Mouse (Mus musculus) hindbrain, embryonic 15.5 days (tissue): ENCODE data around the gene Dctn2. TPM values are rescaled to one million over a fixed set of nuclear protein-coding genes. Genes with fewer than 3 reads are reported as not detected.

Source experiments
- ATAC-seq: fragments of 200-750 bp; cut with Nextera tagmentation; 2 replicates; pipeline ENCODE4 v1.8.0; 2017; ENCODE audit warnings: low read depth, moderate number of reproducible peaks, moderate TSS enrichment; ENCODE audit not compliant: low FRiP score
- H3K27ac ChIP-seq: fragments of 300-500 bp; sonication (generic); replicated peaks from 2 replicates; pipeline ENCODE4 v1.5.1; 2015; ENCODE audit warnings: mild to moderate bottlenecking, inconsistent platforms
- H3K27me3 ChIP-seq: fragments of 300-500 bp; sonication (generic); 2 replicates; pipeline ENCODE4 v1.6.1; 2015; ENCODE audit warnings: control low read depth, inconsistent platforms
- H3K36me3 ChIP-seq: fragments of 300-500 bp; sonication (generic); 2 replicates; pipeline ENCODE4 v1.6.1; 2015; ENCODE audit warnings: control low read depth, inconsistent platforms
- H3K4me1 ChIP-seq: fragments of 300-500 bp; sonication (generic); replicated peaks from 2 replicates; pipeline ENCODE4 v1.6.1; 2015; ENCODE audit warnings: control low read depth, inconsistent platforms
- H3K4me2 ChIP-seq: fragments of 300-500 bp; sonication (generic); 2 replicates; pipeline ENCODE4 v1.6.1; 2015; ENCODE audit warnings: moderate library complexity, mild to moderate bottlenecking, inconsistent platforms
- H3K4me3 ChIP-seq: fragments of 300-500 bp; sonication (generic); 2 replicates; pipeline ENCODE4 v1.5.1; 2015; ENCODE audit warnings: mild to moderate bottlenecking, inconsistent platforms
- H3K9ac ChIP-seq: fragments of 300-500 bp; sonication (generic); 2 replicates; pipeline ENCODE4 v1.6.1; 2015; ENCODE audit warnings: inconsistent platforms
- H3K9me3 ChIP-seq: fragments of 300-500 bp; sonication (generic); 2 replicates; pipeline ENCODE4 v1.6.1; 2016; ENCODE audit warnings: control low read depth, inconsistent platforms
- WGBS: fragments of 180-500 bp; shearing (Covaris S2); methylation state at CpG from one replicate; pipeline ENCODE4 v1.1.7; 2015; 5-methylcytosine and 5-hydroxymethylcytosine counted together
- polyA plus RNA-seq: library from polyadenylated mRNA; unstranded; fragments of >200 nt; fragmentation: Nextera tagmentation; extraction: Ambion mirVana; gene quantifications from 2 replicates; pipeline ENCODE4 v1.2.1, GENCODE M21; 2015

Gene Dctn2
- polyA plus RNA-seq, 1 experiment from 2014 or later = 350 TPM

GRCm38 (mm10) chr10:127236541-127236940 is 29.6 kb upstream of the Dctn2 start:
- peaks cover 74% of the 10 kb centered on the region for H3K36me3 ChIP-seq
- ATAC-seq = no peak; the same call in 1 of the 2 replicates
- H3K9ac ChIP-seq = no peak overlapping the region
- H3K27me3 ChIP-seq = no peaks in the 10 kb centered on the region
- 33% methylated on average over 9 of the region's 9 CpGs for WGBS
- no peaks in the 10 kb centered on the region for H3K4me1 ChIP-seq
- no peaks in the 10 kb centered on the region for H3K9me3 ChIP-seq
- no peak overlapping the region for H3K4me3 ChIP-seq
- no peak overlapping the region for H3K27ac ChIP-seq
- H3K4me2 ChIP-seq = no peak overlapping the region

- no peak overlapping the region for H3K27ac ChIP-seq
- no peaks in the 10 kb centered on the region for H3K27me3 ChIP-seq
- H3K36me3 ChIP-seq = peaks cover 77% of the 10 kb centered on the region
- H3K4me3 ChIP-seq = no peak overlapping the region
- ATAC-seq = no peak
- no peak overlapping the region for H3K4me2 ChIP-seq
- H3K4me1 ChIP-seq = no peaks in the 10 kb centered on the region
- WGBS = 68% methylated on average over 18 of the region's 18 CpGs
- no peak overlapping the region for H3K9ac ChIP-seq
- H3K9me3 ChIP-seq = no peaks in the 10 kb centered on the region
Measured at GRCm38 (mm10) chr10:127238241-127238824, 27.8 kb upstream of the Dctn2 start.

GRCm38 (mm10) chr10:127250810-127251209 is 15.4 kb upstream of the Dctn2 start:
- 91% methylated on average over 5 of the region's 5 CpGs for WGBS

GRCm38 (mm10) chr10:127255625-127256345 is 10.4 kb upstream of the Dctn2 start:
- Histone ChIP-seq H3K4me1 (peaks cover 51% of the 10 kb centered on the region), H3K4me2 (peak overlapping the region; percentile 32), H3K9me3 (no peaks in the 10 kb centered on the region), H3K27ac (no peak overlapping the region), H3K4me3 (no peak overlapping the region), H3K9ac (no peak overlapping the region), H3K36me3 (peaks cover 2% of the 10 kb centered on the region; the same call in 1 of the 2 replicates), H3K27me3 (no peaks in the 10 kb centered on the region)
- ATAC-seq = peak; percentile 36; the same call in 1 of the 2 replicates
- 23% methylated on average over 14 of the region's 14 CpGs for WGBS

More at GRCm38 (mm10) chr10:127250810-127251209, 15.4 kb upstream of the Dctn2 start:
- H3K9me3 ChIP-seq = no peaks in the 10 kb centered on the region
- peaks cover 19% of the 10 kb centered on the region for H3K36me3 ChIP-seq
- no peak overlapping the region for H3K27ac ChIP-seq
- H3K4me3 ChIP-seq = no peak overlapping the region
- H3K9ac ChIP-seq = no peak overlapping the region
- no peak overlapping the region for H3K4me2 ChIP-seq
- H3K4me1 ChIP-seq = peaks cover 2% of the 10 kb centered on the region; the same call in 1 of the 2 replicates
- ATAC-seq = no peak
- H3K27me3 ChIP-seq = no peaks in the 10 kb centered on the region

GRCm38 (mm10) chr10:127257790-127258189 is 8.4 kb upstream of the Dctn2 start:
- no peak for ATAC-seq

GRCm38 (mm10) chr10:127258489-127258888 is 7.7 kb upstream of the Dctn2 start:
- 76% methylated on average over 8 of the region's 8 CpGs for WGBS
- Histone ChIP-seq H3K9me3 (no peaks in the 10 kb centered on the region), H3K27ac (no peak overlapping the region), H3K4me1 (peaks cover 64% of the 10 kb centered on the region), H3K27me3 (no peaks in the 10 kb centered on the region), H3K4me2 (peak overlapping the region; percentile 64), H3K36me3 (peaks cover 2% of the 10 kb centered on the region; the same call in 1 of the 2 replicates), H3K4me3 (peak overlapping the region; percentile 64; the same call in 1 of the 2 replicates), H3K9ac (no peak overlapping the region)
- ATAC-seq = no peak

More at GRCm38 (mm10) chr10:127257790-127258189, 8.4 kb upstream of the Dctn2 start:
- H3K4me1 ChIP-seq = peaks cover 60% of the 10 kb centered on the region
- no peaks in the 10 kb centered on the region for H3K27me3 ChIP-seq
- peaks cover 2% of the 10 kb centered on the region; the same call in 1 of the 2 replicates for H3K36me3 ChIP-seq
- H3K4me3 ChIP-seq = no peak overlapping the region
- H3K9ac ChIP-seq = no peak overlapping the region
- H3K27ac ChIP-seq = no peak overlapping the region
- no peak overlapping the region for H3K4me2 ChIP-seq
- WGBS = 86% methylated on average over 6 of the region's 6 CpGs
- H3K9me3 ChIP-seq = no peaks in the 10 kb centered on the region

- no peak for ATAC-seq
- 51% methylated on average over 15 of the region's 15 CpGs for WGBS
- H3K27me3 ChIP-seq = no peaks in the 10 kb centered on the region
- peak overlapping the region; percentile 70 for H3K9ac ChIP-seq
- peaks cover 60% of the 10 kb centered on the region for H3K4me1 ChIP-seq
- no peaks in the 10 kb centered on the region for H3K9me3 ChIP-seq
- H3K4me3 ChIP-seq = peak overlapping the region; percentile 64
- H3K36me3 ChIP-seq = peaks cover 2% of the 10 kb centered on the region; the same call in 1 of the 2 replicates
- H3K27ac ChIP-seq = peak overlapping the region; percentile 92
- H3K4me2 ChIP-seq = peak overlapping the region; percentile 64
Measured at GRCm38 (mm10) chr10:127261706-127262547, 4.2 kb upstream of the Dctn2 start.

GRCm38 (mm10) chr10:127262548-127263398 is 3.4 kb upstream of the Dctn2 start, which contains the start of gene Kif5a:
Kif5a (minus strand) TSS chr10:127263348.
- H3K27ac ChIP-seq = peak within 1 kb of the TSS; percentile 92
- peak within 1 kb of the TSS; percentile 70 for H3K9ac ChIP-seq
- WGBS = under 1% methylated on average over 46 of the region's 53 CpGs
- peak within 1 kb of the TSS; percentile 64 for H3K4me3 ChIP-seq
- H3K9me3 ChIP-seq = no peaks in the 10 kb centered on the region
- no peaks in the 10 kb centered on the region for H3K27me3 ChIP-seq
- peak; percentile 42; the same call in 1 of the 2 replicates for ATAC-seq
- H3K4me2 ChIP-seq = peak within 1 kb of the TSS; percentile 64
- no peaks in the 10 kb centered on the region for H3K36me3 ChIP-seq
- H3K4me1 ChIP-seq = peaks cover 61% of the 10 kb centered on the region

- Histone ChIP-seq H3K9me3 (no peaks in the 10 kb centered on the region), H3K27ac (peak overlapping the region; percentile 92; the same call in 1 of the 2 replicates), H3K36me3 (0 out of 2 replicates have a peak, but pooled peaks cover 4% of the 10 kb centered on the region), H3K4me1 (peaks cover 61% of the 10 kb centered on the region), H3K4me3 (peak overlapping the region; percentile 64), H3K9ac (peak overlapping the region; percentile 70; the same call in 1 of the 2 replicates), H3K27me3 (no peaks in the 10 kb centered on the region), H3K4me2 (peak overlapping the region; percentile 64)
- WGBS = 37% methylated on average over 3 of the region's 3 CpGs
- no peak for ATAC-seq
Measured at GRCm38 (mm10) chr10:127263631-127264030, 2.5 kb upstream of the Dctn2 start.

- Histone ChIP-seq H3K4me1 (peaks cover 61% of the 10 kb centered on the region), H3K4me3 (no peak overlapping the region), H3K27me3 (no peaks in the 10 kb centered on the region), H3K9ac (no peak overlapping the region), H3K27ac (no peak overlapping the region), H3K9me3 (no peaks in the 10 kb centered on the region), H3K36me3 (0 out of 2 replicates have a peak, but pooled peaks cover 4% of the 10 kb centered on the region), H3K4me2 (no peak overlapping the region)
- 81% methylated on average over 8 of the region's 8 CpGs for whole genome bisulfite sequencing
- ATAC-seq = no peak
Measured at GRCm38 (mm10) chr10:127264336-127264735, 1.8 kb upstream of the Dctn2 start.

GRCm38 (mm10) chr10:127264971-127265370 is 1.2 kb upstream of the Dctn2 start:
- peaks cover 59% of the 10 kb centered on the region for H3K4me1 ChIP-seq

More at GRCm38 (mm10) chr10:127264971-127265370, 1.2 kb upstream of the Dctn2 start:
- no peak for ATAC-seq
- Histone ChIP-seq H3K27ac (no peak overlapping the region), H3K36me3 (0 out of 2 replicates have a peak, but pooled peaks cover 4% of the 10 kb centered on the region), H3K9me3 (no peaks in the 10 kb centered on the region), H3K27me3 (no peaks in the 10 kb centered on the region), H3K4me2 (no peak overlapping the region), H3K9ac (no peak overlapping the region), H3K4me3 (no peak overlapping the region)
- 62% methylated on average over 4 of the region's 4 CpGs for WGBS
